Mouse (Mus musculus): ENCODE data around the gene A630023A22Rik. TPM values are rescaled to one million over a fixed set of nuclear protein-coding genes. Genes with fewer than 3 reads are reported as not detected.

Gene A630023A22Rik
- polyA plus RNA-seq, 1 experiment from 2014 or later = 0.49 TPM

DNA sequence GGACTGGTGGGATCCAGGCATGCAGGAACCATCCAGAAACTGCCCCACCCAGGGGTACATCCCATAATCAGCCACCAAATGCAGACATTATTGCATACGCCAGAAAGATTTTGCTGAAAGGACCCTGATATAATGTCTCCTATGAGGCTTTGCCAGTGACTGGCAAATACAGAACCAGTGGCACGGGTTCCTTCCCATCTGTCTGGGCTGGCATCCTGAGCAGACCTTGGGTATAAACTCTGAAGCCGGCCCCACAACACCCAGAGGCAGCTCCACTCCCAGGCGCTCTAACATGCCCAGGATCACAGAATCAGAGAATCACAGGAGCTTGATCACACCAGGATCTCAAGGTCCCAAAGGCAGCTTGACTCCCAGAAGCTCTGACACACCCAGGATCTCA is 11.8 kb upstream of the A630023A22Rik start:
- no peak overlapping the region for H3K27ac ChIP-seq
- 83% methylated on average over 4 of the region's 4 CpGs for WGBS
- no peaks in the 10 kb centered on the region for H3K27me3 ChIP-seq
- no peaks in the 10 kb centered on the region for H3K9me3 ChIP-seq (replicated peaks)
- H3K36me3 ChIP-seq = no peaks in the 10 kb centered on the region
- no peak overlapping the region for H3K4me3 ChIP-seq (replicated peaks)
- ATAC-seq (replicated peaks; ENCODE audit: low FRiP score) = no peak
- H3K4me1 ChIP-seq = peaks cover 7% of the 10 kb centered on the region
- no peak overlapping the region for H3K9ac ChIP-seq
- no peak overlapping the region for H3K4me2 ChIP-seq

- no peaks in the 10 kb centered on the region for H3K9me3 ChIP-seq (replicated peaks)
- H3K27me3 ChIP-seq = no peaks in the 10 kb centered on the region; the same call in 1 of the 2 replicates
- H3K27ac ChIP-seq = no peak overlapping the region
- no peak for ATAC-seq (replicated peaks; ENCODE audit: low FRiP score)
- 77% methylated on average over 4 of the region's 4 CpGs for WGBS
- no peak overlapping the region for H3K4me2 ChIP-seq
- H3K9ac ChIP-seq = no peak overlapping the region
- no peak overlapping the region for H3K4me3 ChIP-seq (replicated peaks)
- H3K4me1 ChIP-seq = peaks cover 9% of the 10 kb centered on the region; the same call in 1 of the 2 replicates
- no peaks in the 10 kb centered on the region for H3K36me3 ChIP-seq
These were observed 5.0 kb upstream of the A630023A22Rik start for GRCm38 (mm10) chr14:34107594-34107993.

GRCm38 (mm10) chr14:34106389-34107062 is 4.0 kb upstream of the A630023A22Rik start:
- no peak overlapping the region for H3K27ac ChIP-seq
- WGBS = 65% methylated on average over 11 of the region's 12 CpGs
- H3K4me1 ChIP-seq = peaks cover 16% of the 10 kb centered on the region
- H3K36me3 ChIP-seq = no peaks in the 10 kb centered on the region
- no peaks in the 10 kb centered on the region for H3K9me3 ChIP-seq (replicated peaks)
- H3K9ac ChIP-seq = no peak overlapping the region
- H3K4me2 ChIP-seq = no peak overlapping the region
- H3K4me3 ChIP-seq (replicated peaks) = no peak overlapping the region
- H3K27me3 ChIP-seq = no peaks in the 10 kb centered on the region; the same call in 1 of the 2 replicates
- ATAC-seq (replicated peaks; ENCODE audit: low FRiP score) = peak; percentile 59; the same call in 1 of the 2 replicates

GRCm38 (mm10) chr14:34104892-34105291 is 2.3 kb upstream of the A630023A22Rik start:
- Histone ChIP-seq H3K27me3 (no peaks in the 10 kb centered on the region; the same call in 1 of the 2 replicates), H3K9ac (no peak overlapping the region), H3K4me3 (replicated peaks) (no peak overlapping the region), H3K36me3 (no peaks in the 10 kb centered on the region), H3K9me3 (replicated peaks) (no peaks in the 10 kb centered on the region), H3K27ac (no peak overlapping the region), H3K4me2 (no peak overlapping the region), H3K4me1 (peaks cover 16% of the 10 kb centered on the region)
- 24% methylated on average over 8 of the region's 8 CpGs for WGBS
- ATAC-seq (replicated peaks; ENCODE audit: low FRiP score) = peak; percentile 63

- Histone ChIP-seq H3K9ac (no peak overlapping the region), H3K36me3 (no peaks in the 10 kb centered on the region), H3K4me2 (no peak overlapping the region), H3K4me1 (peaks cover 16% of the 10 kb centered on the region), H3K9me3 (replicated peaks) (no peaks in the 10 kb centered on the region), H3K4me3 (replicated peaks) (no peak overlapping the region), H3K27ac (no peak overlapping the region), H3K27me3 (no peaks in the 10 kb centered on the region; the same call in 1 of the 2 replicates)
- 75% methylated on average over 3 of the region's 3 CpGs for WGBS
- ATAC-seq (replicated peaks; ENCODE audit: low FRiP score) = no peak
These were observed 1.3 kb upstream of the A630023A22Rik start for GRCm38 (mm10) chr14:34103855-34104254.

GRCm38 (mm10) chr14:34096161-34096560 is 6.4 kb downstream of the A630023A22Rik start:
- Histone ChIP-seq H3K27me3 (no peaks in the 10 kb centered on the region), H3K4me3 (replicated peaks) (no peak overlapping the region), H3K9ac (no peak overlapping the region), H3K9me3 (replicated peaks) (no peaks in the 10 kb centered on the region), H3K36me3 (no peaks in the 10 kb centered on the region), H3K4me1 (no peaks in the 10 kb centered on the region), H3K27ac (no peak overlapping the region), H3K4me2 (no peak overlapping the region)
- 85% methylated on average over 5 of the region's 5 CpGs for WGBS
- ATAC-seq (replicated peaks; ENCODE audit: low FRiP score) = no peak

GRCm38 (mm10) chr14:34092856-34093255 is 9.7 kb downstream of the A630023A22Rik start:
- ATAC-seq (replicated peaks; ENCODE audit: low FRiP score) = no peak
- H3K4me1 ChIP-seq = no peaks in the 10 kb centered on the region
- H3K9me3 ChIP-seq (replicated peaks) = no peaks in the 10 kb centered on the region
- no peak overlapping the region for H3K27ac ChIP-seq
- H3K27me3 ChIP-seq = no peaks in the 10 kb centered on the region
- no peak overlapping the region for H3K4me2 ChIP-seq
- no peak overlapping the region for H3K4me3 ChIP-seq (replicated peaks)
- H3K9ac ChIP-seq = no peak overlapping the region
- no peaks in the 10 kb centered on the region for H3K36me3 ChIP-seq
- WGBS = 75% methylated on average over 1 of the region's 1 CpGs

- H3K27ac ChIP-seq = no peak overlapping the region
- WGBS = 80% methylated on average over 5 of the region's 5 CpGs
- H3K4me1 ChIP-seq = no peaks in the 10 kb centered on the region
- no peak for ATAC-seq (replicated peaks; ENCODE audit: low FRiP score)
- H3K9me3 ChIP-seq (replicated peaks) = no peaks in the 10 kb centered on the region
- no peaks in the 10 kb centered on the region for H3K27me3 ChIP-seq
- H3K36me3 ChIP-seq = no peaks in the 10 kb centered on the region
- H3K4me2 ChIP-seq = no peak overlapping the region
- H3K9ac ChIP-seq = no peak overlapping the region
- H3K4me3 ChIP-seq (replicated peaks) = no peak overlapping the region
These were observed 11.1 kb downstream of the A630023A22Rik start for GRCm38 (mm10) chr14:34091475-34091874.

DNA sequence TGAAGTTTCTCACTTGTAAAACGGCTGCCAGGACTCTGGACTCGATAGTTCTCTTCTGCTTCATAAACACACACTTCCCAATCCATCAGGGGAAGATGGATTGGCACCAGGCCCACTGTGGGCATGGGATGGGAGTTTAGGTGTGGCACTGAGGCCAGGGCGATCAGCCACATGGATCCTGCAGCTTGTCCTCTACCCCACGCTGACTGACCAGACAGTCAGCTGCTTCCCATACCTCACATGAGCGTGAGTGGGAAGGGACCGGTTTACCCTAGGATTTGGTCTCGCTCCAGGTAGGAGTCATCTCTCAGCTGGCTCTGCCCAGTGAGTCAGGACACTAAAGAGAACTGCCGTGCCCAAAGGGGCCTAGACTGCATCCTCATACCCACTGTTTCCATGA is 12.8 kb downstream of the A630023A22Rik start:
- H3K4me1 ChIP-seq = no peaks in the 10 kb centered on the region
- H3K4me3 ChIP-seq (replicated peaks) = no peak overlapping the region
- no peaks in the 10 kb centered on the region for H3K27me3 ChIP-seq
- no peak for ATAC-seq (replicated peaks; ENCODE audit: low FRiP score)
- no peak overlapping the region for H3K4me2 ChIP-seq
- H3K27ac ChIP-seq = no peak overlapping the region
- no peaks in the 10 kb centered on the region for H3K36me3 ChIP-seq
- WGBS = 84% methylated on average over 8 of the region's 8 CpGs
- H3K9ac ChIP-seq = no peak overlapping the region
- H3K9me3 ChIP-seq (replicated peaks) = no peaks in the 10 kb centered on the region

- Histone ChIP-seq H3K27ac (no peak overlapping the region), H3K9me3 (replicated peaks) (no peaks in the 10 kb centered on the region), H3K4me2 (no peak overlapping the region), H3K4me3 (replicated peaks) (no peak overlapping the region), H3K4me1 (no peaks in the 10 kb centered on the region), H3K27me3 (no peaks in the 10 kb centered on the region), H3K9ac (no peak overlapping the region), H3K36me3 (no peaks in the 10 kb centered on the region)
- 64% methylated on average over 2 of the region's 2 CpGs for WGBS
- no peak for ATAC-seq (replicated peaks; ENCODE audit: low FRiP score)
These were observed 14.6 kb downstream of the A630023A22Rik start for GRCm38 (mm10) chr14:34087856-34088398.

GRCm38 (mm10) chr14:34086806-34087205 is 15.7 kb downstream of the A630023A22Rik start:
- 62% methylated on average over 4 of the region's 4 CpGs for WGBS
- H3K4me3 ChIP-seq (replicated peaks) = no peak overlapping the region
- ATAC-seq (replicated peaks; ENCODE audit: low FRiP score) = no peak
- H3K9me3 ChIP-seq (replicated peaks) = no peaks in the 10 kb centered on the region
- no peaks in the 10 kb centered on the region for H3K4me1 ChIP-seq
- no peaks in the 10 kb centered on the region for H3K27me3 ChIP-seq
- H3K4me2 ChIP-seq = no peak overlapping the region
- no peak overlapping the region for H3K27ac ChIP-seq
- H3K9ac ChIP-seq = no peak overlapping the region
- H3K36me3 ChIP-seq = no peaks in the 10 kb centered on the region

GRCm38 (mm10) chr14:34085731-34086130 is 16.8 kb downstream of the A630023A22Rik start, which contains the start of gene Anxa8:
Gene Anxa8, plus strand, starts transcription at chr14:34085981.
- Histone ChIP-seq H3K27ac (no peak within 1 kb of the TSS), H3K36me3 (no peaks in the 10 kb centered on the region), H3K4me1 (no peaks in the 10 kb centered on the region), H3K9ac (no peak within 1 kb of the TSS), H3K27me3 (no peaks in the 10 kb centered on the region), H3K9me3 (replicated peaks) (no peaks in the 10 kb centered on the region), H3K4me2 (no peak within 1 kb of the TSS), H3K4me3 (replicated peaks) (no peak within 1 kb of the TSS)
- WGBS = 51% methylated on average over 4 of the region's 4 CpGs
- no peak for ATAC-seq (replicated peaks; ENCODE audit: low FRiP score)

Measured in kidney, embryonic 15.5 days (tissue).